Mouse (Mus musculus): Measurements from ENCODE around the gene Cracr2b.

Cracr2b gene

GRCm38 (mm10) chr7:141454967-141455551 is 5.8 kb upstream of the Cracr2b start, which contains the start of gene Pnpla2:
Gene Pnpla2, plus strand, starts transcription at chr7:141455198.
- DNase-seq (ENCODE audit: low spot score), result peak; percentile 90

- DNase-seq (ENCODE audit: low spot score), result peak; percentile 69
Measured at GRCm38 (mm10) chr7:141455610-141456314, 5.1 kb upstream of the Cracr2b start.

- no peak for DNase-seq (ENCODE audit: low spot score)
Measured at GRCm38 (mm10) chr7:141456739-141457138, 4.2 kb upstream of the Cracr2b start.

GRCm38 (mm10) chr7:141457236-141457635 is 3.7 kb upstream of the Cracr2b start:
- no peak for DNase-seq (ENCODE audit: low spot score)

- no peak for DNase-seq (ENCODE audit: low spot score)
Measured at GRCm38 (mm10) chr7:141457986-141458660, 2.8 kb upstream of the Cracr2b start.

- no peak for DNase-seq (ENCODE audit: low spot score)
Measured at GRCm38 (mm10) chr7:141458661-141459060, 2.2 kb upstream of the Cracr2b start.

- no peak for DNase-seq (ENCODE audit: low spot score)
Measured at GRCm38 (mm10) chr7:141459301-141459711, 1.6 kb upstream of the Cracr2b start.

GRCm38 (mm10) chr7:141460001-141460390 is 898 bp upstream of the Cracr2b start:
- DNase-seq (ENCODE audit: low spot score), result no peak

- DNase-seq (ENCODE audit: low spot score), result no peak
Measured at GRCm38 (mm10) chr7:141461521-141462332, 833 bp downstream of the Cracr2b start.

GRCm38 (mm10) chr7:141462333-141462821 is 1.5 kb downstream of the Cracr2b start:
- no peak for DNase-seq (ENCODE audit: low spot score)

GRCm38 (mm10) chr7:141463824-141464602 is 3.1 kb downstream of the Cracr2b start:
- no peak for DNase-seq (ENCODE audit: low spot score)

GRCm38 (mm10) chr7:141464603-141465201 is 3.8 kb downstream of the Cracr2b start:
- DNase-seq (ENCODE audit: low spot score), result peak; percentile 26

GRCm38 (mm10) chr7:141465388-141466044 is 4.6 kb downstream of the Cracr2b start:
- DNase-seq (ENCODE audit: low spot score), result no peak

- DNase-seq (ENCODE audit: low spot score), result no peak
Measured at GRCm38 (mm10) chr7:141466045-141466394, 5.1 kb downstream of the Cracr2b start.

GRCm38 (mm10) chr7:141466607-141467148 is 5.8 kb downstream of the Cracr2b start:
- no peak for DNase-seq (ENCODE audit: low spot score)

- DNase-seq (ENCODE audit: low spot score), result peak; percentile 86
Measured at GRCm38 (mm10) chr7:141467230-141468030, 6.5 kb downstream of the Cracr2b start, which contains the start of gene Cd151. Gene Cd151, plus strand, starts transcription at chr7:141467392.

GRCm38 (mm10) chr7:141468164-141468521 is 7.2 kb downstream of the Cracr2b start:
- peak; percentile 31 for DNase-seq (ENCODE audit: low spot score)

- DNase-seq (ENCODE audit: low spot score), result peak; percentile 77
Measured at GRCm38 (mm10) chr7:141468522-141469211, 7.8 kb downstream of the Cracr2b start.

- DNase-seq (ENCODE audit: low spot score), result no peak
Measured at GRCm38 (mm10) chr7:141469352-141469751, 8.5 kb downstream of the Cracr2b start.
